Mouse (Mus musculus) liver, embryonic 11.5 days (tissue): Measurements from ENCODE around the gene Hes5. TPM values are rescaled to one million over a fixed set of nuclear protein-coding genes. Genes with fewer than 3 reads are reported as not detected.

ENCODE experiments used
- ATAC-seq: fragments of 200-750 bp; cut with Nextera tagmentation; replicated peaks from 2 replicates; pipeline ENCODE4 v1.8.0; 2017; ENCODE audit warnings: moderate number of reproducible peaks, mild to moderate bottlenecking, moderate TSS enrichment, moderate library complexity; ENCODE audit not compliant: low FRiP score
- DNase-seq: peaks from one replicate; pipeline ENCODE4 v3.0.0-alpha.2; 2017; ENCODE audit warnings: low spot score
- H3K27ac ChIP-seq: fragments of 300-500 bp; sonication (generic); 2 replicates; pipeline ENCODE4 v1.5.1; 2014; ENCODE audit warnings: mild to moderate bottlenecking, low read depth, low read length, control low read depth
- H3K27me3 ChIP-seq: fragments of 300-500 bp; sonication (generic); replicated peaks from 2 replicates; pipeline ENCODE4 v1.6.1; 2014; ENCODE audit warnings: low read length, mixed read lengths; ENCODE audit not compliant: control insufficient read depth, insufficient read depth
- H3K36me3 ChIP-seq: fragments of 300-500 bp; sonication (generic); 2 replicates; pipeline ENCODE4 v1.6.1; 2014; ENCODE audit warnings: mild to moderate bottlenecking, low read length, moderate library complexity, mixed read lengths; ENCODE audit not compliant: control insufficient read depth, insufficient read depth
- H3K4me1 ChIP-seq: fragments of 300-500 bp; sonication (generic); replicated peaks from 2 replicates; pipeline ENCODE4 v1.6.1; 2014; ENCODE audit warnings: low read length, mixed read lengths; ENCODE audit not compliant: control insufficient read depth, insufficient read depth
- H3K4me2 ChIP-seq: fragments of 300-500 bp; sonication (generic); 2 replicates; pipeline ENCODE4 v1.6.1; 2014; ENCODE audit warnings: mild to moderate bottlenecking, control low read depth, moderate library complexity
- H3K4me3 ChIP-seq: fragments of 300-500 bp; sonication (generic); 2 replicates; pipeline ENCODE4 v1.5.1; 2014; ENCODE audit warnings: low read depth, low read length, control low read depth
- H3K9ac ChIP-seq: fragments of 300-500 bp; sonication (generic); 2 replicates; pipeline ENCODE4 v1.6.1; 2014; ENCODE audit warnings: low read depth, low read length, control low read depth
- H3K9me3 ChIP-seq: fragments of 300-500 bp; sonication (generic); 2 replicates; pipeline ENCODE4 v1.6.1; 2016; ENCODE audit warnings: low read length, inconsistent platforms, mixed read lengths; ENCODE audit not compliant: control insufficient read depth
- WGBS: fragments of 180-500 bp; shearing (Covaris S2); extraction: QIAGEN DNeasy Blood & Tissue Kit; methylation state at CpG from one replicate; pipeline ENCODE4 v1.1.7; 2014; 5-methylcytosine and 5-hydroxymethylcytosine counted together
- polyA plus RNA-seq: library from polyadenylated mRNA; unstranded; fragments of >200 nt; fragmentation: Nextera tagmentation; extraction: Ambion mirVana; gene quantifications from 2 replicates; pipeline ENCODE4 v1.2.1, GENCODE M21; 2014

Gene Hes5
- polyA plus RNA-seq, 1 experiment from 2014 or later, result 0.63 TPM

DNA sequence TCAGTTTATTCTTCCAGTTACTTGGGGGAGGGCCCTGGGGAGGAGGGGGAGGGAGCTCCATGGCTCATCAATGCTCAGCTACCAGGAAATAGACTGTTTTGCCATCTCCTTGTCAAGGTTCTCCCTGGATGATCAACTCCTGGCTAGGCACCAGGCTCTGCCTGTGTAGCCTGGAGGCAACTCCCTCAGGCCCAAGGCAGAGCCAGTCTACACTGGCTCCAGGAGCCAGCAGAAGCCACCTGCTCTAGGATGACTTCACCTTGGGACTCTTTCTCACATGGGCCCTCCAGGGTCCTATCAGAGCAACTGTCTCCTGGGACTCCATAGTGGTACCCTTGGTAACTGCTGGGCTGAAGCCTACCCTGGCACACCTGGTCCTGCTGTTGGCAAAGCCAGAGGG, 47.4 kb downstream of the Hes5 start:
- no peak overlapping the region for H3K4me3 ChIP-seq

DNA sequence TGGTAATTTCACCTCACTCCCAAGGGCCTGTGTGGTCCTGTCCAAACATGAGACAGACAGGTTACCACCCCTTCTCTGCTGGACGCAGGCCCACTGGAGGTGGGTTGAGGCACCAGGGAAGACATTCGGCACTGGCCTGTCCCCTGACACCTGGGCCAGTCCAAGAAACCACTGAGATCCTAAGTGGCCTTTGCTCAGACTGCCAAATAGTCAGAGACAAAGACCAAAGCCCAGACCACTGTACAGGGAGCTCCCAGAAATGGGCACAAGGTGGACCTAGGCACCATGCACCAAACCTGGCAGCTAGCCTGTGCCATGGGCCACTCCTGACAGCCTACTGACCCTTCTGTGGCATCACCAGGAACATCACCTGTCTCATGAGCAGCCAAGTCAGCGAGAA, 48.5 kb downstream of the Hes5 start:
- Histone ChIP-seq H3K27ac (no peak overlapping the region), H3K4me2 (no peak overlapping the region), H3K4me3 (no peak overlapping the region), H3K27me3 (no peaks in the 10 kb centered on the region; the same call in 1 of the 2 replicates), H3K4me1 (no peaks in the 10 kb centered on the region), H3K9ac (no peak overlapping the region), H3K36me3 (no peaks in the 10 kb centered on the region), H3K9me3 (no peaks in the 10 kb centered on the region)
- DNase-seq (no peak), ATAC-seq (no peak)
- WGBS, result 72% methylated on average over 3 of the region's 3 CpGs

More for the DNA sequence above, 47.4 kb downstream of the Hes5 start:
- no peaks in the 10 kb centered on the region; the same call in 1 of the 2 replicates for H3K27me3 ChIP-seq
- no peaks in the 10 kb centered on the region for H3K4me1 ChIP-seq
- H3K4me2 ChIP-seq, result no peak overlapping the region
- no peaks in the 10 kb centered on the region for H3K36me3 ChIP-seq
- no peak overlapping the region for H3K9ac ChIP-seq
- no peak for DNase-seq
- H3K9me3 ChIP-seq, result no peaks in the 10 kb centered on the region
- ATAC-seq, result no peak
- no peak overlapping the region for H3K27ac ChIP-seq

DNA sequence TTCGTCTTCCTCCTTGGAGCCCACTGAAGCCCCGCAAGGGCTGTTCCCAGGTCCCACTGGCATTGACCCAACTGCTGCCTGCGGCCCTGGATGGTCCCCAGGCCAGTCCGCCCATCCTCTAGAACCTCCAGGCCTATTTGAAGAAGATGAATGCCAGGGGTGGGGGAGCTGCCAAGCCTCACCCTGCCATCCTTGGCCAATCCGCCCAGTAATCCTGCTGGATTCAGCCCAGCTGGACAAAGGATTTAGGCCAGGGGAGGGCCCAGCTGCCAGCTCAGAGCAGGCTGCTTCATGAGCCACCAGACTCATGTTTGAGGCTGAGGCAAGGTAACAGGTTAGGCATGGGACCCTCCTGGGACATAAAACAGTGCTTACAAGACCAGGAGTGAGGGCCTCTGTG, 50.1 kb downstream of the Hes5 start:
- no peak overlapping the region for H3K4me2 ChIP-seq
- no peak overlapping the region for H3K9ac ChIP-seq
- H3K4me3 ChIP-seq, result no peak overlapping the region
- no peaks in the 10 kb centered on the region for H3K9me3 ChIP-seq
- no peaks in the 10 kb centered on the region for H3K36me3 ChIP-seq
- no peaks in the 10 kb centered on the region; the same call in 1 of the 2 replicates for H3K27me3 ChIP-seq
- H3K4me1 ChIP-seq, result no peaks in the 10 kb centered on the region
- DNase-seq (no peak), ATAC-seq (no peak)
- H3K27ac ChIP-seq, result no peak overlapping the region
- 75% methylated on average over 5 of the region's 5 CpGs for WGBS

DNA sequence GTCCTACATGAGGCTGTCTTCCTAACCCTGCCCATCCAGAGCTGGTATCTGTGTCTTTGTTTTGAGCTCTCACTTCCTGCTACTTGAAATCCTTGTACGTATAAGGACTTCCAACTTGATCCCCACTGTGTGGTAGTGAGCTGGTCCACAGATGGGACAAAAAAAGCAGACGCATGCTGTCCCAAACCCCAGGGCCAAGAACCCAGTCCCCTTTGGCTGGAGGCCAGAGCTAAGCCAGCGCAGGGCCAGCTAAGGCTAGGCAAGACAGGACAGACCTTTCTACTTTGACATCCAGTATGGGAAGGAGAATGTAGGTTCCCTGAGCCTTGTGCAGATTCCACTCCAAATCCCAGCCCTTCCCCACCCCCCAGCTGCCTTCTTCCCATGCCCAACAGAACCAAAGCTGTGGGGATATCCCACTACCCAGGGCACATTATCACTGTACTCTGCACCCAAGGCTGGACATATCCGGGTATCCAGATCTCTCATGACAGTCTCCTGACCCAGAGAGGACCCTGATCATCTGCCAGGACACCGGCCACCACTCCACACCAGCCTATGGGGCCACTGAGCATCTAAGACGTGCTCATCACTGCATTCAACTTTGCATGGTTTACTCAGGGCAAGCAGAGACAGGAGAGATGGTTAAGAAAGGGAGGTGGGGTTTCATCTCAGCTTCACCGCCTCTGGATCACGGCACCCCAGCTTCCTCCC, 50.7 kb downstream of the Hes5 start:
- Histone ChIP-seq H3K4me2 (no peak overlapping the region), H3K4me3 (no peak overlapping the region), H3K9me3 (no peaks in the 10 kb centered on the region), H3K9ac (no peak overlapping the region), H3K27ac (no peak overlapping the region), H3K36me3 (no peaks in the 10 kb centered on the region), H3K27me3 (no peaks in the 10 kb centered on the region; the same call in 1 of the 2 replicates), H3K4me1 (no peaks in the 10 kb centered on the region)
- DNase-seq, result no peak
- 71% methylated on average over 8 of the region's 8 CpGs for WGBS
- ATAC-seq, result no peak

Other genes starting within 250 kb of the Hes5 start
- 0.10 TPM in 1 of 2 replicates, not detected in the other for gene Ttc34, start 123.5 kb upstream of the Hes5 start, polyA plus RNA-seq
- 0.25 and 0.31 TPM in 2 replicates for gene Mmel1, start 91.3 kb upstream of the Hes5 start, polyA plus RNA-seq
- gene Fam213b, start 61.8 kb upstream of the Hes5 start, polyA plus RNA-seq, result 17.4 and 20.1 TPM in 2 replicates
- 23.1 and 24.4 TPM in 2 replicates for gene Tnfrsf14, start 32.4 kb upstream of the Hes5 start, polyA plus RNA-seq
- gene Pank4, start 3.2 kb downstream of the Hes5 start, polyA plus RNA-seq, result 44.2 and 47.2 TPM in 2 replicates
- 0.12 and 0.43 TPM in 2 replicates for gene Plch2, start 95.9 kb downstream of the Hes5 start, polyA plus RNA-seq
- gene Pex10, start 106.1 kb downstream of the Hes5 start, polyA plus RNA-seq, result 7.2 and 9.0 TPM in 2 replicates
- 163 and 168 TPM in 2 replicates for gene Rer1, start 125.5 kb downstream of the Hes5 start, polyA plus RNA-seq
- 3.4 and 3.5 TPM in 2 replicates for gene Morn1, start 125.7 kb downstream of the Hes5 start, polyA plus RNA-seq